Mouse (Mus musculus): ENCODE measurements at regions not wholly inside any gene's neighbourhood (a gene's known extent, or its start where the extent isn't known, plus 50 kb on each side); places are given as distances from the start of the nearest gene placed in this dataset.

GRCm38 (mm10) chr13:97650191-97650590, 110.2 kb downstream of the Gm10260 start:
- Histone ChIP-seq H3K4me2 (no peak overlapping the region), H3K4me1 (replicated peaks) (0 out of 2 replicates have a peak, but pooled peaks cover 4% of the 10 kb centered on the region), H3K4me3 (no peak overlapping the region), H3K27ac (no peak overlapping the region), H3K9me3 (no peaks in the 10 kb centered on the region), H3K27me3 (no peaks in the 10 kb centered on the region), H3K9ac (no peak overlapping the region), H3K36me3 (no peaks in the 10 kb centered on the region)
- 83% methylated on average over 2 of the region's 2 CpGs for whole genome bisulfite sequencing
- no peak for ATAC-seq (ENCODE audit: low FRiP score)

DNA sequence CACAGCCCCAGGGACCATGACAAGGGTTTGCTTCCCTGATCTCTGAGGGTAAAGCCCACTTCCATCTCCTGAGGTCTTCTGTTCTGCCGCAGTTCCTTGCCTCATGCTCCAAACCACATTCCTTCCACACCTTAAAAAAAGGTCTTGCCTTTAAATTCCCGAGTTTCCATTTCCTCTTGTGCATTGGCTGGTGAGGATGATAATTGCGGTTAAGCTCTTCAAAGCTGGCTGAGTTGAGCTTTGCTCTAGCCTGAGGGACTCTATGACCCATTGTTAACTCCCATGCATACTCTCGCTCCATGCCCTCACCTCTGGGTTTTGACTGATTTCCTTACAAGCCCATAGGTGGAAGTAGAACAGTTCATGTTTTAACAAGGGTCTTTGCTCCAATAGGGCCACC, 112.9 kb downstream of the Gm10260 start:
- Histone ChIP-seq H3K27ac (no peak overlapping the region), H3K4me3 (no peak overlapping the region), H3K9ac (no peak overlapping the region), H3K9me3 (peaks cover 9% of the 10 kb centered on the region; the same call in 1 of the 2 replicates), H3K27me3 (no peaks in the 10 kb centered on the region), H3K4me2 (no peak overlapping the region), H3K4me1 (replicated peaks) (0 out of 2 replicates have a peak, but pooled peaks cover 4% of the 10 kb centered on the region), H3K36me3 (no peaks in the 10 kb centered on the region)
- 85% methylated on average over 4 of the region's 4 CpGs for WGBS
- ATAC-seq (ENCODE audit: low FRiP score), result no peak

DNA sequence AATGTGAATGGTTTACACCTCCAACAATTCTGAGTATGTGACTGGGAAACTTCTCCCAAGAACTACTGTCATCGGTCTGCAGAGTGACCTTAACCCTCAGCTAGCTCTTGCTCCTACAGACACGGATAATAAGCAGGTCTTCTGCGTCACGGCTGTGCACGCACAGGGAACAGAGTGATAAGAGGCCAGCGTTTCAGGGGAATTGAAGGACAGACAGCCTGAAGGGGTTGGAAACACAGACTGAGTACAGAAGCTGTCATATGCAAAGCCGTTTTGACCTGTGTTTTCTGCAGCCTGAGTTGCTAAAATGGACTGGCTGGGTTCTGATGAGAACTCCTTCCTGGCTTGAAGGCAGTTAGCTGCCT, 114.4 kb downstream of the Gm10260 start:
- Histone ChIP-seq H3K9me3 (peaks cover 9% of the 10 kb centered on the region; the same call in 1 of the 2 replicates), H3K9ac (no peak overlapping the region), H3K27me3 (no peaks in the 10 kb centered on the region), H3K4me1 (replicated peaks) (0 out of 2 replicates have a peak, but pooled peaks cover 4% of the 10 kb centered on the region), H3K36me3 (no peaks in the 10 kb centered on the region), H3K4me3 (no peak overlapping the region), H3K27ac (no peak overlapping the region), H3K4me2 (no peak overlapping the region)
- WGBS, result 84% methylated on average over 7 of the region's 7 CpGs
- no peak for ATAC-seq (ENCODE audit: low FRiP score)

DNA sequence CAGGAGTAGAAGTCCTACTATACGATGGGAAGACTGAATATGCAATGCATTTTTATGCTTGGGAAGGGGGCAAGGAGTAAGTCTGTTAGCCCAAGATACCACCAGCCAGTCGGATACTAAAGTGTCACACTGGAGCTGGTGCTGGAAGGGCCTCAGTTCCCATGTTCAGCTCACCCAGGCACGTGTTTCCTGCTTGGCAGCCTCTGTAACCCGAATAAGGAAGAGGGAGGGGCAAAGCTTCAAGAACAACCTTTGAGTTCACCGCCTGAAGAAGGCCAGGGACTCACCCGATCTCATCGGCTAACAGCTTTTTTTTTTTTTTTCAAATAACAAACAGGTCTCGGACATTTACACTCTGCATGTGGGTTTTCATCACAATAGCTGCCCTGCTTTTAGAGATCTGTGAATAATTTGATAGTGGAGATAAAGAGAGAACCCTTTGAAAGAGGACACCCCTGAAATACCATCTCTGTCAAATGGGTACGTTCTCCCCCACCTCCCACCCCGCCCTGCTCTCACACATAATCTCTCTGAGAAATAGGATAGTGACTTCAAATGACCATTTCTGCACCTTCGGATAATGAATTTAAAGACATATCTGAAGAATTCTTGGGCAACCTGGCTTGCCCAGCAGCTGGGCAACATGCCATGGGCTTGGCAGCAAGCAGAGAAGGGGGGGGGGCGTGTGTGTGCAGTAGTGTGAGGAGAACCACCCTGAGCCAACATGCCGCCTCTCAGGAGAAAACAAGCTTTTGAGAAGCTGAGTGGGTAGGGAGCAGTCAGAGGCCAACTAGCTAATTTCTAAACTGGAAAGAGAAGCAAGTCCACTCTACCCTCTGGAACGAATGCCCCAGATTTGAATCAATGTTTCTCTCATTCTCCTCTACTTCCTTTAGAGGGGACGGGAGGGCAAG, 115.1 kb downstream of the Gm10260 start:
- no peak for ATAC-seq (ENCODE audit: low FRiP score)
- 0 out of 2 replicates have a peak, but pooled peaks cover 4% of the 10 kb centered on the region for H3K4me1 ChIP-seq (replicated peaks)
- no peak overlapping the region for H3K4me2 ChIP-seq

DNA sequence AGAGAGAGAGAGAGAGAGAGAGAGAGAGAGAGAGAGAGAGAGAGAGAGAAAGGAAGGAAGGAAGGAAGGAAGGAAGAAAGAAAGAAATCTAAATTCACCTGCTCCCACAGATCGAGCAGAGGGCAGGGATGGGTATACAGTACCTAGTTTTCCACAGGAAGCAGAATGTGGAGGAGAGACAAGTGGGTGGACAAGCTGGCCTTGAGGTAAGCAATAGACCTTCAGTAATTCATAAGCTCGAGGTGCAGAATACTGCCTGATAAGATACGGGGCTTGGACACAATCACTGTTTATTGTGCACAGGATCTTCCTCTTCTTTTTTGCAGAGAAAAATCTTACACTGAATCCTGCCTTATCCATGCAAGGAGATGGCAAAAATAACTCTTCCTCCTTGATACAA, 120.2 kb downstream of the Gm10260 start:
- Histone ChIP-seq H3K9ac (no peak overlapping the region), H3K27ac (no peak overlapping the region), H3K36me3 (no peaks in the 10 kb centered on the region), H3K27me3 (no peaks in the 10 kb centered on the region), H3K9me3 (peaks cover 9% of the 10 kb centered on the region; the same call in 1 of the 2 replicates), H3K4me3 (no peak overlapping the region), H3K4me1 (replicated peaks) (peaks cover 9% of the 10 kb centered on the region), H3K4me2 (no peak overlapping the region)
- no peak for ATAC-seq (ENCODE audit: low FRiP score)
- WGBS, result 94% methylated on average over 3 of the region's 3 CpGs

More for the DNA sequence above, 115.1 kb downstream of the Gm10260 start:
- H3K36me3 ChIP-seq, result no peaks in the 10 kb centered on the region
- 73% methylated on average over 15 of the region's 15 CpGs for WGBS
- H3K9me3 ChIP-seq, result peaks cover 9% of the 10 kb centered on the region; the same call in 1 of the 2 replicates
- no peaks in the 10 kb centered on the region for H3K27me3 ChIP-seq
- H3K9ac ChIP-seq, result no peak overlapping the region
- no peak overlapping the region for H3K27ac ChIP-seq
- H3K4me3 ChIP-seq, result no peak overlapping the region

DNA sequence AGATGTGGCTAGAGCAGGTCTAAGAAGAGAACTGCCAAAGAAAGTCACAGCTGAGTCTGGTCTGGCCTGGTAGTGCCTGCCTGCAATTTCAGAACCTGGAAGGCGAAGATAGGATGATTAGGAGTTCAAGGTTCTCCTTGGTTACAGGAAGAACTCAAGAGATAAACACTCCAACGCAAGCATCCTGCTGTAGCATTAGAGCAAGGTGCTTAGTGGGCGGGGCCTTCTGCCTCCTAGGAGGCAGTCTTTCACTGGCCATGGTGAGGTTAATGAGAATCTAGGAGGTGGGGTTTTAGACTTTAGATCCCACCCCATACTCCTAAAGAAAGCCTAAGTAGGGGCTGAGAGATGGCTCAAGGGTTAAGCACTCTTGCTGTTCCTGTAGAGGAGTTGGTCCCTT, 120.8 kb downstream of the Gm10260 start:
- Histone ChIP-seq H3K4me2 (no peak overlapping the region), H3K36me3 (no peaks in the 10 kb centered on the region), H3K9ac (no peak overlapping the region), H3K4me3 (no peak overlapping the region), H3K27ac (no peak overlapping the region), H3K27me3 (no peaks in the 10 kb centered on the region), H3K9me3 (peaks cover 9% of the 10 kb centered on the region; the same call in 1 of the 2 replicates), H3K4me1 (replicated peaks) (peaks cover 9% of the 10 kb centered on the region)
- 71% methylated on average over 3 of the region's 3 CpGs for WGBS
- no peak for ATAC-seq (ENCODE audit: low FRiP score)

DNA sequence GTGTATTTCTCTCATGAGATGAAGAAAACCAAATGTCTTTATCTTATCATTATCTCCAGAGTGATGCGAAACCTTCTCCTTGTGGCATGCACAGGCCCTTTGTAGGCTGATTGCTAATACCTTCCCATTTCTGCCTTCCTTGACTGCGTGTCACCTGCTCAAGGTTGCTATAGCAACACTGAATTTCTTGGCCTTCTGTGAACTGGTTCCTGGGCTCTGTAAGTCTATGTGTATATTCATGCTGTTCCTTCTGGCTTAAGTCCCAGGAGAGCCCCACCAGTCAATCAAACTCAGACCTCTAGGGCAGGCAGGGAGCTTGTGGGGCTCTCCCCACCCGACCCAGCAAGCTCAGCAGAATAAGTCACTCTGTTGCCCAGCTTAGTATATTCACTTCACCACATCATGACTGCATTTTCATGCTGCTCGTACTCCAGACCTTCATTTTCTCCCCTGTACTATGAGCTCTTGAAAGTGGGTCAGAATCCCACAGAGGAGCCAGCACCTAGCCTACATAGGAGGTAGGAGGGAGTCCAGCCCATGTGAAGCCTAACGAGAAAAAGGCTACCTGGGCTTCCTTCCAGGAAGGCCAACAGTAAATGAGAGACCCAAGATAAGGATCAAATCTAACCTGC, 121.9 kb downstream of the Gm10260 start:
- peak overlapping the region; percentile 68 for H3K27ac ChIP-seq
- WGBS, result 57% methylated on average over 5 of the region's 5 CpGs
- H3K4me1 ChIP-seq (replicated peaks), result peaks cover 13% of the 10 kb centered on the region
- no peaks in the 10 kb centered on the region for H3K36me3 ChIP-seq
- H3K9me3 ChIP-seq, result peaks cover 9% of the 10 kb centered on the region; the same call in 1 of the 2 replicates
- no peak overlapping the region for H3K9ac ChIP-seq
- no peaks in the 10 kb centered on the region for H3K27me3 ChIP-seq
- no peak overlapping the region for H3K4me2 ChIP-seq
- ATAC-seq (ENCODE audit: low FRiP score), result peak; percentile 68; the same call in 1 of the 2 replicates
- no peak overlapping the region for H3K4me3 ChIP-seq

DNA sequence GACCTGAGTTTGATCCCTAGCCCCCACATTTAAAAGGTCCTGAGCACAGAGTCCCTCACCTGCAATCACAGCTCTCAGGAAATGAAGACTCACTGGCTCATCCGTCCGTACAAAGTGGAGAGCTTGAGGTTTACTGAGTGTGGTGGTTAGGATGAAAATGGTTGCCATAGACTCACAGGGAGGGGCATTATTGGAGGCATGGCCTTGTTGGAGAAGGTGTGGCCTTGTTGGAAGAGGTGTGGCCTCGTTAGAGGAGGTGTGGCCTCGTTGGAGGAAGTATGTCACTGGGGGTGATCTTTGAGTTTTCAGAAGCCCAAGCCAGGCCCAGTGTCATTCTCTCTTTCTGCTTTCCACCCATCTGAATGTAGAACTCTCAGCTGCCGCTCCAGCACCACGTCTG, 122.9 kb downstream of the Gm10260 start:
- H3K4me3 ChIP-seq, result no peak overlapping the region
- H3K4me1 ChIP-seq (replicated peaks), result peaks cover 13% of the 10 kb centered on the region
- H3K36me3 ChIP-seq, result no peaks in the 10 kb centered on the region
- H3K27me3 ChIP-seq, result no peaks in the 10 kb centered on the region
- H3K9ac ChIP-seq, result no peak overlapping the region
- ATAC-seq (ENCODE audit: low FRiP score), result no peak
- no peak overlapping the region for H3K27ac ChIP-seq
- no peaks in the 10 kb centered on the region for H3K9me3 ChIP-seq
- 88% methylated on average over 6 of the region's 6 CpGs for WGBS
- no peak overlapping the region for H3K4me2 ChIP-seq

DNA sequence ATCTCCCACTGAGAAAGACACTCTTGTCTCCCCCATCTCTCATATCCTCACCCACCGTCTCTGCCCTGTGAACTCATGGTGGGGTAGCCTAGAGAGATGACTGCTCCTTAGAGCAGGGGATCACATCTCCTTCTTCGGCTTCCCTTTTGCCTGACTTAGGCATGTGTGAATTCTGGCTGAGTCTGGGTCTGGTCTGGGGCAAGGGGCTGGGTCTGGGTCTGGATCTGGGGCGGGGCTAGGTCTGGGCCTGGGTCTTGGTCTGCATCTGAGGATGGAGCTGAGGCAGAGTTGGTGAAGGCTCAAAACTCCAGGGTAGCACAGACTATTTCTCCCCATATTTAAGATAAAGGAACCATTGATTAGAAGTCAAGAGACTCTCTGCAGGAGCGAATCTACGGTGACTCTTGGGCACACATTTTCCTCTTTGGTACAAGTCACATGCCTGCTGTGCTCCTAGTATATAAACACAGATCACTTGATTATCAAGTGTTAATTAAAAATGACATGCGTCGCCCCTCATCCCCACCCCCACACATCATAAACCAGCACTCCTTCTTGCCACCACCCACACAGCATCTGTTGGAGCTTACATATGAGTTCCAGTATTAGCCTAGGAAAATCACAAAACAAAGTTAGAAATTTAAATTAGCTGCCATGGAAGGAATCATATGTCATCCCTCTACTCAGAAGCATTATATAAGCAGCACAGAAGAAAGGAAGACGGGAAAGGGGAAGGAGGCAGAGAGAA, 126.2 kb downstream of the Gm10260 start:
- Histone ChIP-seq H3K9ac (no peak overlapping the region), H3K36me3 (no peaks in the 10 kb centered on the region), H3K27ac (peak overlapping the region; percentile 35), H3K4me3 (no peak overlapping the region), H3K27me3 (no peaks in the 10 kb centered on the region), H3K4me1 (replicated peaks) (peaks cover 13% of the 10 kb centered on the region), H3K4me2 (no peak overlapping the region), H3K9me3 (no peaks in the 10 kb centered on the region)
- no peak for ATAC-seq (ENCODE audit: low FRiP score)
- 72% methylated on average over 8 of the region's 8 CpGs for WGBS

DNA sequence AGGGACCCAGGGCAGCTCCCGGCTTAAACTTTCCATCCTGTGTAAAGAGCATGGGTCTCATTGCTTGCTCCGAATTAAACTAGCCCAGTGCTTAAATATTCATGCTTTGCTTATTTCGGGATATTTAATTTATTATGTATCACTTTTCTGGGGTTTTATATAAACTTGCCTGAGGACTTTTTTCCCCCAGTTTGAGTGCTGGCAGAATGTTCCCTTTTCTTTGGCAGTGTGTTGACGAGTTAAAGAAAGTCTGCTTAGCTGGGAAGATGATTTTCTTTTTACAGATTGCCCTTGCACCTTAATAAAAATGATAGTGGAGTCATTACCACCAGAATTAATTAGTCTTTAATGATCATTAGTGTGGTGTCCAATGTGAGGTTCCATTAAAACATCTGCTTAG, 126.9 kb downstream of the Gm10260 start:
- Histone ChIP-seq H3K4me3 (no peak overlapping the region), H3K27me3 (no peaks in the 10 kb centered on the region), H3K4me1 (replicated peaks) (peaks cover 9% of the 10 kb centered on the region), H3K9me3 (no peaks in the 10 kb centered on the region), H3K4me2 (no peak overlapping the region), H3K36me3 (no peaks in the 10 kb centered on the region), H3K27ac (no peak overlapping the region; the same call in 1 of the 2 replicates), H3K9ac (no peak overlapping the region)
- ATAC-seq (ENCODE audit: low FRiP score), result no peak
- WGBS, result 88% methylated on average over 4 of the region's 4 CpGs

GRCm38 (mm10) chr13:97631872-97632402, 128.5 kb downstream of the Gm10260 start:
- Histone ChIP-seq H3K4me2 (no peak overlapping the region), H3K9ac (no peak overlapping the region), H3K9me3 (no peaks in the 10 kb centered on the region), H3K4me3 (no peak overlapping the region), H3K27me3 (no peaks in the 10 kb centered on the region), H3K36me3 (no peaks in the 10 kb centered on the region), H3K27ac (no peak overlapping the region), H3K4me1 (replicated peaks) (peaks cover 5% of the 10 kb centered on the region; the same call in 1 of the 2 replicates)
- 93% methylated on average over 13 of the region's 13 CpGs for WGBS
- no peak for ATAC-seq (ENCODE audit: low FRiP score)

GRCm38 (mm10) chr13:97630921-97631320, 129.5 kb downstream of the Gm10260 start:
- Histone ChIP-seq H3K27me3 (no peaks in the 10 kb centered on the region), H3K4me2 (no peak overlapping the region), H3K4me1 (replicated peaks) (peaks cover 5% of the 10 kb centered on the region; the same call in 1 of the 2 replicates), H3K9ac (no peak overlapping the region), H3K36me3 (no peaks in the 10 kb centered on the region), H3K9me3 (no peaks in the 10 kb centered on the region), H3K27ac (no peak overlapping the region), H3K4me3 (no peak overlapping the region)
- 91% methylated on average over 5 of the region's 5 CpGs for WGBS
- no peak for ATAC-seq (ENCODE audit: low FRiP score)
